Mouse (Mus musculus) gastrocnemius, postnatal 25 days (tissue): Measurements from ENCODE around the gene Zfp804a. TPM values are rescaled to one million over a fixed set of nuclear protein-coding genes. Genes with fewer than 3 reads are reported as not detected.

ENCODE experiments used
- DNase-seq: peaks from one replicate; pipeline ENCODE4 v3.0.0; 2022
- long read RNA-seq, 2 experiments: library from polyadenylated mRNA; stranded (forward); transcript quantifications; one replicate each; pipeline ENCODE4 v2.0.0; 2021
- total RNA-seq, 2 experiments: library from RNA; stranded (reverse); gene quantifications; 1 replicate in 1 of 2; 2 replicates in 1 of 2; pipeline ENCODE4 v1.2.3; 2021

Gene Zfp804a
- total RNA-seq: not detected
- long read RNA-seq, experiment 1: 0 reads
- long read RNA-seq, experiment 2: 0 reads

DNA sequence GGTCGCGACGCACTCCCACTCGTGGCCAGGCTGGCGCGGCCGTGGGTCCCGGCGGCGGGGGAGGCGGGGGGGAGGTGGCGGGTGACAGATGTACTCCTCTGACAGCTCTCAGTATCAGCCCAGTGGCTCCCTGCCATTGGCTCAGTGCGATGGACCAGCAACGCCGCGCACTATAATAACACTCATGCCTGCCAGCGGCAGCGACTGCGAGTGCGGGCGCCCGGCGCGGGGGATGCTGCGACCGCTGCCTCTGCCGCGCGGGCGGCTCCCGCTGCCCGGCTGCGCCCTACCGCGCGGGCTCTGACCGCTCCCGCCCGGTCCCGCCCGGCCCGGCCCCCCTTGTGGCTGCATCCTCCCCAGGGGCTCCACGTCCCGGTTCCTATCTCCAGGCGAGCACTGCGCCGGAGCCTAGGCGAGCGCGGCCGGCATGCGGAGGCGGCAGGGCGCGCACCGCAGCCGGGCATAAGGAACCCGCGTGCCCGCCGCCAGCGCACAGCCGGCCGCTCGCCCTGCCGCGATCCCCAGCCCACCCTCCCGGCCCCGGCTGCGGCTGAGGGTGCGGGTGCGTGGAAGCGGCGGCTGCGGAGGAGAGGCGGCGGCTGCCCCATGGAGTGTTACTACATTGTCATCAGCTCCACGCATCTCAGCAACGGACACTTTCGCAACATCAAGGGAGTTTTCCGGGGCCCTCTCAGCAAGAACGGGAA lies at the start of gene Zfp804a:
Gene Zfp804a (plus strand): TSS at position 38 of the 707 bp plus-strand sequence.
- DNase-seq: no peak

DNA sequence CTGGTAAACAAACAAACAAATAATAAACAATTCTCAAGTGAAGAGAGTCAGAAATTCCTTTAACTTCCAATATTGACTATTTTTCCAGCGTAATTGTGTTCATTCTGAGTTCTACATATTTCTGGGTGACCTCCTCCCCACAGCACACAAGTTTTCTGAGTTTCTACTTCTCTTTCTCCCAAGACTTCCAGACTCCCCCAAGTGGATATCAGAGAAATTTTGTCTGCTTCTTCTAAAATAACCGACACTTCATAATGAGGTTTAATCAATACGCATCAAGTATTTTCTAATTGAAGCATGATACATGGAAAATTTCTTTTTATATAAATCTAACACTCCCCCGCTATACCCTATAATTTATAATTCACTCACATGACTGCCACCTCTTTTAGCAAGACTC lies 1.4 kb upstream of the Zfp804a start:
- no peak for DNase-seq

DNA sequence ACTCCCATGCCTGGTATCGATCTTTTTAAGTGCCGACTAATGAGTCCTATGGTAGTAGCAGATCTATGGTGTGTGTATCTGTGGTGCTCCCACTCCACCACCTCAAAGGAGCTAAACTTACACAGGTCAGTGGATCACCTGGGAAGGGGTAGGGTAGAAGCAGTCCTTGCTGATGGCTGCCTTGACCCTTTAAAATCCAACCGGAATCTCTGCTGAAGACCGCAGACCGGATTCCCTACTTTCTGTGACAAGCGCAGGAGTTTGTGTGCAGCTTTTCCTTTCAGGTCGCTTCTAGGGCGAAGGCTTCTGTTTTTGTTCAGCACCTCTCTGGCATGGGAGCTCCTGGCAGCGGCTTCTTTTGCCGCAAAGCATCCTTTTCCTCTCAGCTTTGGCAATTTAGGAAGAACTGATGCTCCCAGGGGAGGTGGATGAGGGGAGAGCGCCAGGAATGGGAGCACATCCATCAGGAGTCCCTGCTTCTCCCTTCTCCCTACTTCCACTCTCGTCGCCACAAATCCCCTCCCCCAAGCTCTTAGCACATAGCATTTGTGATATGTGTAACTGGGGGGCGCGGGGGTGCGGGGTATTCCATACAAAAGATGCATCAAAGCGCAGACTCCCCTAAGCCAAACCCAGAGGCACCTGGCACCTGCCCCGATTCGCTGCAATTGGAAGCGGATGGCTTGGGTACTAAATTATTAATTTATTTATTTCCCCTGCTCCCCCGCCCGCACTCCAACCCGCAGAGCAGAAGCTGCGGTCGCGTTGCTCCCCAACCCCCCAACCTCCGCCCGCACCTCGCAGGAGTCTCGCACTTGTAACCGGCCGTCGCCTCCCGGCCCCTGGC lies 461 bp upstream of the Zfp804a start:
- DNase-seq: no peak

DNA sequence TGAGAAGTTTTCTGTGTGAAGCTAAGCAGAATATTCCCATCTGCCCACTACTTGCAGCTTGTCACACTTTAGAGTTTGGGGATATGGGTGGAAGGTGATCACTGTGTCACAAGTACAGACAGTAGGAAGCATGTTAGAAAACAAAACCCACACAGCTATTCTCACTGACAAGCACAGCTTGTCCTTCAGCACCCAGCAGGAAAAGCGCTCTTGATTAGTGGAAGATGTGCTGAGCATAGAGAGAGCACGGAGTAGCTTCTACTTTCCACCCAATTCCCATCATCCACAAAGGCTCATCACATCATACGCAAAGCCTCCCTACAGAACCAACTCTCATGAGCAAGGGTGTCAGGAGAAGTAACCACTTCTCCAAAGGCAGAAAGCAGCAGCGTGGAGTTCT lies 1.4 kb downstream of the Zfp804a start:
- no peak for DNase-seq

DNA sequence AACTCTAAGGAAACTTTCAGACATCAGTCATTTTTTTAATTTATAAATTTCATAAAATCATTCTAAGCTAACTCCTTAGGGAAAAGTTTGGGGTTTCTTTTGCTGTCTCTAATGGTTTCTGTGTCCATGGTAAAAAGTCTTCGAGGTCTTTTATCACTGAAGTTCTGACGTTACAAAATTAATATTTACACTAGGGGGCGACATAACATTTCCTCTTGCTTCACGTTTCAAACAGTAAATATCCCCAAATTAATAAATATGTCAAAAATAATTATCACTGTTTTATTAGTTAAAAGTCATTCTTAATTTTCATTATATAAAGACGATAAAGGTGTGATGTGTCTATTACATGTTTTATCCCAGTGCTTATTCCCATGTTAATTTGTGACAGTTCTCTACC lies 11.6 kb downstream of the Zfp804a start:
- no peak for DNase-seq

DNA sequence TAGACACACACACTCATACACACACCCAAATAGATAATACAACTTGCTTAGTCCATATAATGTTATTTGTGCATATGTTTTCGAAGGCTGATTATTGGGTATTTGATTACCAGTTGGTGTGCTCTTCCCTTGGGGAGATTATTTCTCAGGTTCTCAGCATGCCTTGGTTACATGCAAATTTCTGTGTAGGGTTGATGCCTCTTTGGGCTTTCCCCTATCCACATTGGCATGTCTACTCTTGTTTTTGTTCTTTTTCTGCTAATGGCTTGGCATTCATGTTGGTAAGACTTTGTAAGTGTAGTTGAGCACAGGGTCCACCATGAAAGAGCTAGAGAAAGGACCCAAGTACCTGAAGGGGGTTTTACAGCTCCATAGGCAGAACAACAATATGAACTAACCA lies 14.9 kb downstream of the Zfp804a start:
- DNase-seq: no peak

DNA sequence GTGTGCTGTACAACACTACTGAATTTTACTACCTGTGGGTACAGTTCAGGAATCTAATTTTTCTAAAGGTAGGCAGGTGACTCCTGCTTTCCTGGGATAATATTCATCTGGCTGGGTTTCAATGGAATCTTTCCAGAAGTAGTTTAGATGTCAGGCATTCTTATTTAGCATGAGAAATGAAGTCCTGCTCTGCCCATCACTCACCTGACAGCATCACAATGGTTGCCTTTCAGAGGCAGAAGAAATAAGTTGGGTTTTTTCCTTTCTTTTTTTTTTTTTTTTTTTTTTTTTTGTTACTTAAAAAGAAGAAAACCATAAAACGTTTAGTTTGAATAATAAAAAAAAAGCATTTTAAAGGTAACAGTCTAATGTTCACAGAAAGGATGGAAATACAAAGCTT lies 16.1 kb downstream of the Zfp804a start:
- DNase-seq: no peak

DNA sequence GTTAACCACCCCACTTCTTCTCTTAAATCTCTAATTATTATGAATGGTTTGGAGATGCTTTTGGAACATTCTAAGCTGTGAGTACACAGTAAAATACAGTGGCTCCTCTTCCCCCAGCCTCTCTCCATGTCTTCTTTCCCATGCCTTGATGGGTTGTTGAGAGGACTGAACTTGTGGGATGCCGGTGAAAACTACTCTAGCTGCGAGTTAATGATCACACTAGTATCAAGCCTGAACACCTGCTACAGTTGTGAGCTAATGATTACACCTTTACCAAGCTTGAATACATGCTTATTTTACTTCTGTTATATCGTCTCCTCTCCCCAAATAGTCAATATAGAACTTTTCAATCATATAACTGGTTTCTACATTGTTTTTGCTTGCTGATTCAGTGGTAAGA lies 23.9 kb downstream of the Zfp804a start:
- DNase-seq: no peak

DNA sequence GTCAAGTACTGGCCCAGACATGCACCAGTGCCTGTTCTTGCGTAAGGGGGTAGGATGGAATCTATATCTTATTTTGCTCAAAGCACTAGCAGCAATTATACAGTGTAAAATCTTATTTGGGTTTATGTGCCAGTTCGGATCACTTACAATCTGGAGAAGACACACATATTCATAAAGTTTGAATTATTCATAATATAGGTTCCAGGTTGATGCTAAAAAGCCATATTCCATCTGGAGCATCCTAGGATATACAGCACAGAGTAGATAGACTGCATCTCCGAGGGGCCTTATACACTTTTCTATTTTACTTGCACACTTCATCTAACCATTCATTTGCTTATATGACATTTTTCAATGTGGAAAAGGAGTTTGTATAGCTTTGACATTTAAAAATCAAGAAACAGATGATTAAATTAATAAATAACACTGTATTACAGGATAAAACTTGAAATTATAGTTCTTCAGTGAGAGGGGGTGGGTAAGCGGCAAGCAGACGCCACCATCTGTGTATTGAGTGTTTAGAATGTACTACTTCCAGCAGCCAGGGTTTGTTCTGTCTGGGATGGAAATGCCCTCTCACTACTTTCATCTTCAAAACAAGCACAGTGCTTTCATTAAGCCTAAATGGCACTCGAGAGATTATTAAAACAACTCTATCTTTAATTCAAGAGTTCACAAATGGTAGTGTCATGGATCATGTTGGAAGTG lies 25.4 kb downstream of the Zfp804a start:
- no peak for DNase-seq

DNA sequence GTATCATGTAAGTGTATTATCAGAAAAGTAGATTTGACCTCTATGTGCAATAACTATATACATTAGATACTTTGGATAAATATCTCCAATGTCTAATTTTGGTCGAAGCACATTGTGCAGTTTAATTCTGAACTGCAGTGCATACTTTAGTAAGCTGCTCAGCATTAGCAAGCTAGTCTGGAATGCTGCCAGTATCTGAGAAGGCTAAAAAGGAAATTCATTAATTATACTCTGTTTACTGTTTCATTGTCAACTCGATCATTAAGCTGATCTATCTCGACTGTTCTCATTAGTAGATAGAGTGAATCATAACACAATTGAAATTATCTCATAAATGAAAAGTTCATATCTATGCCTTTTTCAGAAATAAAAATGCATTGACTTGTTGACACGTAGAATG lies 27.7 kb downstream of the Zfp804a start:
- no peak for DNase-seq

DNA sequence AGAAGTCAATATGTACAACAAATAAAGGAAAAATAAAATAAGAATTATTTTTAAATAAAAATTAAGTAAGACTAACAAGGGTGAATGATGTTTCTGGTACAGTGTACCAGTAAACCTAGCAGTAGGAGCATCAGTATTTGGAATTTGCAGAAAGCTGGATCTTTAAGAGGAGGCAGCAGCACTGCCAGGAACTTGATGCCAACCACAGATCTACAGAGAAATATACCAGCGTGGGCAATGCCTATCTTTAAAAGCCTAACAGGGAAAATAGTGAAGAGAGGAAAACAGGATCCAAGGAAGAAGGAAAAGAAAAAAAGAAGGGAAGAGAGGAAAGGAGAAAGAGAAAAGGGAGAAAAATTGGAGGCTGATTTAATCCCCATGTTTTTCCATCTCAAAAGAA lies 60.1 kb downstream of the Zfp804a start:
- DNase-seq: no peak

DNA sequence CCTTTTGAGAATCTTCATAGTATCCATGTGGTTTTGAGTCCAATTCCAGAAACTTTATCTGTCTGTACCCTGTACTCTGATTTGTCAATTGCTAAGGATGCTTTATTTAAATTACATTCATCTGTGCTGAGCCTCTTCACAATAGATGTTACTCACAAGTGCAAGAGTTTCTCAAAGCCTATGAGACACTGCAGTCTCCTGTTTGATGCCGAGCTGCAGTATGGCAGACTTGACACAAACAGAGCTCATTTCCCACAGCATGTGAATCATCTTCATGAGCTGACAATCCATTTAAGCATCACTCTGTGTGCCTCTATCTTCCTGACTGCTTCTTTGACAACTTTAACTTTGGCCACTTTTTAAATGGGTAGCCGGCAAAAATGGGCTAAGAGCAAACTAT lies 60.6 kb downstream of the Zfp804a start:
- DNase-seq: no peak

DNA sequence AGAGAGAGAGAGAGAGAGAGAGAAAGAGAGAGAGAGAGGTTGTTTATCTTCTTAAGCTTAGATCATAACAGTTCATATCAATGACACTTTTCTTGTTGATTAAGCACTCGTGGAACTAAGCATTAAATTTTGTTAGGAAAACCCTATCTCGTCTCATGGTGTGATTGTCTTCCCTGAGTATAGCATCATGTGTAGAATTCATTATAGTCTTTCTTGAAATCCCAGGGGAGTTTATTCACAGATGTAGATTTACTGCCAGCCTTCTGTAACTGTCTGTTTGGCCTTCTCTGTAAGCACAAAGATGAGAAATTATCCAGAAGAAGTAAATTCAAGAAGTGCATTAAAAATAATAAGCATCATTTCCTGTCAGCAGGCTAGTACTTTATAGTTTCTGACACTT lies 66.6 kb downstream of the Zfp804a start:
- DNase-seq: no peak

DNA sequence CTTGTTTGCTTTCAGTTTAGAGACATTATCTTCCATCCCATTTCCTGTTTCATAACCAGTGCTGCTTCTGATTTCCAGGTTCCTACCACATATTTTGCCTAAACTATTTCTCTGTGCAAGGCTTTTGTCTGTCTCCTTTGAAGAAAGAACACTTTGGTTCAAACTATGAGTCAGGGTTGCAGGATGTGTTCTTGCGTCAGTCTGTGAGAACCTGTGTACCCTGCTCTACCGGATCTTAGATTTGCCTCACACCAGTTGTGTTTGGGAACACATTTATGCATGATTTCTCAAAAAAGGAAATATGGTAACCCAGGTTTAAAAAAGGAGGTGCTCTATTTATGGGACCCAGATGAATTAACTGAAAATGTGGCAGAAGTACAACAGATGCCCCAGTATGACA lies 125.7 kb downstream of the Zfp804a start:
- DNase-seq: no peak

DNA sequence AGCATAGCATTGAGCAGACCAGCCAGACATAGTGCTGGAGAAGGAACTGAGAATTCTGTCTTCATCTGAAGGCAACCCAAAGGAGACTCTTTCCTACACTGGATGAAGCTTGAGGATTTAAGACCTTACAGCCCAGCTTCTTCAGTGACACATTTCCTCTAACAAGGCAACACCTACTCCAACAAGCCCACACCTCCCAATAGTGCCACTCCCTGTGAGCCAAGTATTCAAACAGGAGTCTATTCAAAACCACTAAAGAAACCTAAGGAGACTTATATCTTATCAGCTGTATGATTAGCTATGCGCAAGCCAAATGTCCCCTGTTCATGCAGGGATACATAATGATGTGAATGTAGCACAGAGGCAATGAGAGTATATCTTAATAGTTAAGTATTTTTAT lies 128.0 kb downstream of the Zfp804a start:
- DNase-seq: no peak

DNA sequence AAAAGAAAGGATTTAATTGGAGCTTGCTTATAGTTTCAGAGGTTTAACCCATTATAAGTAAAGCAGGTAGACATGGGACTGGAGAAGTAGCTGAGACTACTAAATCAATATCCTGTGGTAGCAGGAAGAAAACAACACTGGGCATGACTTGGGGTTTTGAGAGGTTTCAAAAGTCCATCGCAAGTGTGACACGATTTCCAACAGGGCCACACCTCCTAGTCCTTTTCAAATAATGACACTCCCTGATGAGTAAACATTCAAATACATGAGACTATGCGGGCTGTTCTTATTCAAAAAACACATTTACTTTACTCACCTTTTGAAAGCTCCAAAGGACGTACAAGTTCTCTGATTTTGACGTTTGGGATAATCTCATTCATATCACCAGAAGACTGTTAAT lies 146.9 kb downstream of the Zfp804a start:
- no peak for DNase-seq

DNA sequence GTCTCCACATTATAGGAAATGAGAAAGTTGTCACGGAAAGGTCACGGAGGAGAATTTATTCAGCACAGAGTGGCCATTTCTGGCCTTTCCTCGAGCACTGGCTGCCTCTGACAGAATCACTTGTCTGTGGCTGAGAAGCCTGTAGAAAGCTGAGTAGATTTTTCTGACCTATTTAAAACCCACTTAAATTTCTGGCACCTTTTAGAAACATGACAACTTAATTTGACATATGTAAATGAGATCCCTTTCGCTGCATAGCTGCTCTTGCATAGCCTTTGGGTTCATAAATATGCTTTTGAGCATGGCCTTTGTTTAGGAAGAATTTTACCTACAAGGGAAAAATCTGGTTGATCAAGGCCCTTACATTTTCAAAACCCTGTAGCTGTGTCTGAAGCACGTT lies 147.6 kb downstream of the Zfp804a start:
- DNase-seq: no peak

DNA sequence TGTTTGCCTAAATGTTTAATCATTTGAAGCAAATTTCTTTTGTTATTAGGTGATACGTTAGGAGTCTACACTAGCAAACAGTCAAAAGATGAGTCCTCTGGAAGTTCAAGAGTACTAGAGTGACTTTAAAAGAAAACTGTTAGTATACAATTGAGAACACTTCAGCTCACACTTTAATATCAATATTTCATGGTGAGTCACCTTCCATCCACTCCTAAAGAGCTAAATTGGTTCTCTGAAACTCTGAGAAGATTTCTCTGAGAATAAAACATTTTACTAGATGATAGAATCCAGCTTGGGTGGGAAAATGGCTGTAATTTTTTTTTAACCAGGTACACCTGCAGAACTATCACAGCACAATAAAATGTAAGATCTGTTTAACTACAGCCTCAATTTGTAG lies 157.6 kb downstream of the Zfp804a start:
- DNase-seq: no peak

DNA sequence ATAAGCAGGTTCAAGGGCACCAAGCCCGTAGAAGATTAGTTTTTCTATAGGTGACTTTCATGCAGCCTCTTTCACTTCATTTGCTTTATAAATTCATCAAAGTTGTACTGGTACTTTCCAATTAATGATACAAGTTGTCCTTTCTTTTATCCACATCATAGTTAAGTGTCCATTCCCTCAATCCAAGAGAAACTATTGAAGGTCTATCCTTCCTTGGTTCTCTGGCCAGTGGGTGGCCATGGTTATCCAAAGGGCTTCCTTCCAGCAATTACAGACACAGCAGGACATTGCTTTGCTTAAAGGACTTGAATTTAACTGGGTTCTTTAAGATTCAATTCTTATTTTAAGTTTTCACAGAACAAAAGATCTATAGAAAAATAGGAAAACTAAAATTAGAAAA lies 158.9 kb downstream of the Zfp804a start:
- DNase-seq: no peak

DNA sequence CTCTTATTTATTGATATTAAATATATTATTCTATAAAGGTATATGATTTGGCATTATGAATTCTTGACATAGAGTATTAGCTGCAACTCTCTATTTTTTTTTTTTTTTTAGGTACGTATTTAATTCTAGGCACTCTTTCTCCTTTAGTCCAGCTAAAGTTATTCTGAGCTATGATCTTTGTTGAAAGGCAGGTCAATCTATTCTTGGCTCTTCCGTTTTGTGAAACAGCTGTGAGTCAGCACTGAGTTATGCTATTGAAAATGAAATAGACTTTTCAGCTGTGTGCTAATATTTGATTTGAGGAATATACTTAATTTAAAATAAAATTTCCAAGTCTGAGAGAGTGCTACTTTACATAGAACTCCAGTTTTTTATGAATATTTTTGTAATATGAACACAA lies 164.9 kb downstream of the Zfp804a start:
- no peak for DNase-seq

DNA sequence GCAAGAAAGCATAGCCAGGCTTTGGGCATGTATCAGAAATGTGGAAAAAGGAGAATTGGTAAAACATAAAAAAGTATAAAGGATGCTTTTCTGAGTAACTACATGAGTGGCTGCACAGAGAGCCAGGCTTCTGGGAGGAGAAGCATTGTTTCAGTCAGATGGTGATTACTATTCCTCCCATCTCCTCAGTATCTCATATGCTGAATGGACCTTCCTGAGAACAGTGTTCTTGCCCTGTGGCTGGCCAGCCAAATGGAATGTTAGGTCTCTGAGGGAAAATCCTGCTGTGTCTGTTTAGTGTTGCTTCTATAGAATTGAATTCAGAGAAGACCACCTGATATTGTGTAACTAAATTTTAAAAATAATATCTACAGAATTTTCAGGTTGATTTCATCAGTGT lies 193.0 kb downstream of the Zfp804a start:
- no peak for DNase-seq

DNA sequence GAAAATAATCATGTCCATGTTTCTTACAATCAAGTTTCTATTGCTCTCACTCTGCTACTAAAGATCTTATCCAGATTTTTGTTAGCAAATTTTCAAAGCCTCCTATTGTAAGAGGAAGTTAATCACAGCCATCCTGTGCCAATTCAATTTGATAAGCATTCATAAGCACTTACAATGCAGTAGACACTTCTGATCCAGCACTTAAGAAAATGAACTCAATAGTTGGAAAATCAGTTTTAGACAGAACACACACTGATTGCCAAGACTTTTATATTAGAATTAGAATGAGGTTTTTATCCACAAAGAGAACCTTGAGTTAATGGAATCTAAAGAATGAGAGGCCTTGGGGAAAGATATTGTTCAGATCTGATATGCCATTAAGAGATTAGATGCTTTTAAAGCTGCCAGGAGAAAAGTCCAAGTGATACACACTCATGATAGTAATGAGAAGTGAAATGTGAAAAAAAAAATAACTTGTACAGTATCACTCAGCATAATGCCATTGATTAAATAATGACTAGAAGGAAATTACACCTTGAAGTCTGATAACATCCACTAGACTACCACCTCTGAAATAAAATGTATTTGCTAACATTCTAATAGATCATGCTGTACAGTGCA lies 194.0 kb downstream of the Zfp804a start:
- no peak for DNase-seq

DNA sequence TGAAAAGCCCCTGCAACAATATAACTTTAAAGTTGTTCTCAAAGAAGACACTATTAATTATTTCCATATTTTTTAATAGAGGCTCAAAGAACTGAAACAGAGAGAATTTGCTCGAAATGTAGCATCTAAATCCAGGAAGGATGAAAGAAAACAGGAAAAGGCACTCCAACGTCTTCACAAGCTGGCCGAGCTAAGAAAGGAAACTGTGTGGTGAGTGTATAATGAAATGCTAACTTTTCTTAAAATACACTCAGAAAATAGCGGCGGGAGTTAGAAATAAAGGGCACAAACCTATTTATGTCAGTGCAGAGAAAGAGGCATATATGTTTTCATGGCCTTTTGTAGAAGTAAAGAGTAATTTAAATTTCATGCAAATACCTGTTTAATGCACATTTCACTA lies 200.4 kb downstream of the Zfp804a start:
- DNase-seq: no peak
